Mouse (Mus musculus) myocyte (in vitro differentiated cells): ENCODE data around the gene Itsn1. TPM values are rescaled to one million over a fixed set of nuclear protein-coding genes. Genes with fewer than 3 reads are reported as not detected.

Source experiments
- H3K27me3 ChIP-seq: one replicate; pipeline ENCODE4 v1.6.1; 2011; ENCODE audit not compliant: control insufficient read depth, insufficient read depth, insufficient read length
- H3K36me3 ChIP-seq: one replicate; pipeline ENCODE4 v1.6.1; 2011; ENCODE audit not compliant: control insufficient read depth, insufficient read depth
- H3K4me2 ChIP-seq: one replicate; pipeline ENCODE4 v1.6.1; 2011; ENCODE audit warnings: low read depth, control low read depth
- H3K4me3 ChIP-seq: one replicate; pipeline ENCODE4 v1.5.1; 2011; ENCODE audit warnings: mild to moderate bottlenecking, control low read depth, moderate library complexity
- H3K79me2 ChIP-seq: one replicate; pipeline ENCODE4 v1.6.1; 2011; ENCODE audit not compliant: control insufficient read depth, insufficient read depth
- H3ac ChIP-seq: one replicate; pipeline ENCODE4 v1.6.1; 2011; ENCODE audit not compliant: control insufficient read depth, insufficient read length
- CEBPB ChIP-seq: IDR thresholded peaks from 2 replicates; pipeline ENCODE4 v1.6.1; 2011; ENCODE audit warnings: mild to moderate bottlenecking, moderate library complexity; ENCODE audit not compliant: poor library complexity, insufficient read depth, severe bottlenecking
- E2F4 ChIP-seq: IDR thresholded peaks from one replicate; pipeline ENCODE4 v1.6.1; 2011; ENCODE audit warnings: mild to moderate bottlenecking, control low read depth, moderate library complexity; ENCODE audit not compliant: insufficient read depth
- MAX ChIP-seq: IDR thresholded peaks from one replicate; pipeline ENCODE4 v1.6.1; 2011; ENCODE audit warnings: low read depth, mild to moderate bottlenecking, control low read depth
- MYOD1 ChIP-seq, 3 experiments: IDR thresholded peaks; one replicate each; pipeline ENCODE4 v1.6.1; 2011; ENCODE audit warnings: control low read depth in 2 of 3, low read depth in 2 of 3, mild to moderate bottlenecking in 2 of 3, moderate library complexity in 1 of 3; ENCODE audit not compliant: insufficient read length in 2 of 3, control insufficient read depth in 1 of 3
- MYOG ChIP-seq, 3 experiments: IDR thresholded peaks; one replicate each; pipeline ENCODE4 v1.6.1; 2011; ENCODE audit warnings: control low read depth in 2 of 3, low read depth in 2 of 3, mild to moderate bottlenecking in 2 of 3; ENCODE audit not compliant: insufficient read length in 2 of 3, control insufficient read depth in 1 of 3, insufficient read depth in 1 of 3
- POLR2A ChIP-seq: IDR thresholded peaks from one replicate; pipeline ENCODE4 v1.6.1; 2011; ENCODE audit warnings: low read depth, mild to moderate bottlenecking, control low read depth, moderate library complexity; ENCODE audit not compliant: insufficient read length
- POLR2AphosphoS2 ChIP-seq: IDR thresholded peaks from one replicate; pipeline ENCODE4 v1.6.1; 2011; ENCODE audit warnings: low read depth, control low read depth; ENCODE audit not compliant: insufficient read length
- REST ChIP-seq: IDR thresholded peaks from one replicate; pipeline ENCODE4 v1.6.1; 2011; ENCODE audit warnings: mild to moderate bottlenecking, control low read depth, moderate library complexity; ENCODE audit not compliant: insufficient read depth, insufficient read length
- SRF ChIP-seq: IDR thresholded peaks from one replicate; pipeline ENCODE4 v1.6.1; 2011; ENCODE audit warnings: low read depth; ENCODE audit not compliant: control insufficient read depth, insufficient read length
- TCF12 ChIP-seq: IDR thresholded peaks from one replicate; pipeline ENCODE4 v1.6.1; 2011; ENCODE audit warnings: mild to moderate bottlenecking, control low read depth; ENCODE audit not compliant: poor library complexity, insufficient read depth, severe bottlenecking
- TCF3 ChIP-seq: IDR thresholded peaks from one replicate; pipeline ENCODE4 v1.6.1; 2011; ENCODE audit warnings: low read depth, control low read depth; ENCODE audit not compliant: insufficient read length
- USF1 ChIP-seq: IDR thresholded peaks from one replicate; pipeline ENCODE4 v1.6.1; 2011; ENCODE audit warnings: low read depth, mild to moderate bottlenecking, control low read depth, moderate library complexity
- polyA plus RNA-seq: library from polyadenylated mRNA; unstranded; fragments of >200 nt; fragmentation: generic; extraction: Trizol; gene quantifications from one replicate; pipeline ENCODE4 v1.2.1, GENCODE M21; 2012; ENCODE audit warnings: missing spikeins

Itsn1 gene
- polyA plus RNA-seq, 1 experiment: 27.5 TPM

DNA sequence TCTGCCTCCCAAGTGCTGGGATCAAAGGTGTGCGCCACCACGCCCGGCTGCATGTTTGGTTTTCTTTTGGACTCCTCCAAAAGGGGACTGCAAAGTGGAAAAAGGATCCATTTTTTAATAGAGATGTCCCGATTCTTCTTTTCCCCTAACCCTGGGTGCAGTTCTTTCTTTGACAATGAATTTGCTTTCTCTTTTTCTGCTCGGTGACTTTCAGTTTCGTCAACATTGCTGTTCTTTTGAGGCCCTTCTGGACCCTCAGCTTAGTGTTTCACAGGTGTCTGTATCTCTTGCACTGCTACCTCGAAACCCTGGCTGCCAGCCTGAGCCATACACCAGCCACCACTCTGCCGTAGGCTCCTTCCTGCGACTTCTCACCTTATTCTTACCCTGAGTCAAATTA is 66.5 kb downstream of the Itsn1 start:
- no peak overlapping the region for H3ac ChIP-seq
- H3K36me3 ChIP-seq: peaks cover 5% of the 10 kb centered on the region
- H3K4me3 ChIP-seq: no peak overlapping the region
- no peaks in the 10 kb centered on the region for H3K27me3 ChIP-seq
- H3K79me2 ChIP-seq: no peaks in the 10 kb centered on the region
- TF ChIP-seq MYOD1 (IDR thresholded peaks at IDR 0.05; ENCODE audit: control insufficient read depth in 1 of 3, insufficient read length in 2 of 3, low read depth in 2 of 3) (no peak), SRF (no peak), CEBPB (no peak), USF1 (no peak), TCF12 (no peak), POLR2A (no peak), POLR2AphosphoS2 (no peak), MYOG (IDR thresholded peaks at IDR 0.05; ENCODE audit: control insufficient read depth in 1 of 3, insufficient read depth in 1 of 3, insufficient read length in 2 of 3, low read depth in 2 of 3) (no peak), REST (no peak), MAX (no peak), TCF3 (no peak)
- no peak overlapping the region for H3K4me2 ChIP-seq

DNA sequence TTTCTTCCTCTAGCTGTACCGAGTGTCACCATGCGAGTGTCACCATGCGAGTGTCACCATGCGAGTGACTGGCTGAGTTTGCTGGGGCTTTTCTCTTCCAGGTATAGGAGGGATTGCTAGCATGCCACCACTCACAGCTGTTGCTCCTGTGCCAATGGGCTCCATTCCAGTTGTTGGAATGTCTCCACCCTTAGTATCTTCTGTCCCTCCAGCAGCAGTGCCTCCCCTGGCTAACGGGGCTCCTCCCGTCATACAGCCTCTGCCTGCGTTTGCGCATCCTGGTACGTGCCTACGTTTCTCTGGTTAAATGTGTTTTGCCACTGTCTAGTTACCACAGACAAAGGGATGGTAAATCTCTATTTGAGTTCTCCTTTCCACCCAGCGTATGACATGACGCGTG is 72.3 kb downstream of the Itsn1 start:
- Histone ChIP-seq H3K27me3 (no peaks in the 10 kb centered on the region), H3K36me3 (peaks cover 12% of the 10 kb centered on the region), H3K4me3 (no peak overlapping the region), H3K4me2 (no peak overlapping the region), H3ac (no peak overlapping the region), H3K79me2 (no peaks in the 10 kb centered on the region)
- TF ChIP-seq MYOG (IDR thresholded peaks at IDR 0.05; ENCODE audit: control insufficient read depth in 1 of 3, insufficient read depth in 1 of 3, insufficient read length in 2 of 3, low read depth in 2 of 3) (no peak), TCF3 (no peak), CEBPB (no peak), E2F4 (no peak), MYOD1 (IDR thresholded peaks at IDR 0.05; ENCODE audit: control insufficient read depth in 1 of 3, insufficient read length in 2 of 3, low read depth in 2 of 3) (no peak), POLR2AphosphoS2 (no peak), USF1 (no peak), REST (no peak), SRF (no peak), TCF12 (no peak), POLR2A (no peak), MAX (no peak)

GRCm38 (mm10) chr16:91802461-91803062 is 73.5 kb downstream of the Itsn1 start:
- no peak for TF ChIP-seq REST
- no peak for TF ChIP-seq TCF12
- no peak for TF ChIP-seq USF1
- no peak for TF ChIP-seq SRF
- H3K4me2 ChIP-seq: no peak overlapping the region
- no peaks in the 10 kb centered on the region for H3K27me3 ChIP-seq
- H3K4me3 ChIP-seq: no peak overlapping the region
- H3ac ChIP-seq: no peak overlapping the region
- peaks cover 12% of the 10 kb centered on the region for H3K36me3 ChIP-seq
- H3K79me2 ChIP-seq: no peaks in the 10 kb centered on the region

DNA sequence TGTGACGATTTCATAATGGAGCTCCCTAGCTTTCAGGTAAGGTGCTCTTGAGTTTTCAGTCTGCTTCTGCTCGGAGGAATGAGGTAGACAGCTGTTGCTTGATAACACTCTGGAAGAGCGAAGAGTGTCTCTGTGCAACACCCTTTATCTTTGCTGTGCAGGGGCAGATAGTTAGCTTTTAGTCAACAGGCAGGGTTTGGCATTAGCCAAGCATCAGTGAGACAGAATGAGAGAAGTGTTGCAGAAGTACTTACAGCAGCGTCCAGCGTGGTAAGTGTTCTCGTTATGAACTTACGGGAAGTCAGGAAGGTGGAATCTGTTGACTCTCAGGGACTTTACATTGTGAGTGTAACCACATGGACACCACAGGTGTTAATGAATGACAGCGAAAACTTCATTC is 75.3 kb downstream of the Itsn1 start:
- Histone ChIP-seq H3K4me3 (no peak overlapping the region), H3K36me3 (peaks cover 12% of the 10 kb centered on the region), H3K79me2 (no peaks in the 10 kb centered on the region), H3ac (no peak overlapping the region), H3K4me2 (no peak overlapping the region), H3K27me3 (no peaks in the 10 kb centered on the region)
- TF ChIP-seq POLR2A (no peak), REST (no peak), SRF (no peak), USF1 (no peak), MYOG (IDR thresholded peaks at IDR 0.05; ENCODE audit: control insufficient read depth in 1 of 3, insufficient read depth in 1 of 3, insufficient read length in 2 of 3, low read depth in 2 of 3) (no peak), MYOD1 (IDR thresholded peaks at IDR 0.05; ENCODE audit: control insufficient read depth in 1 of 3, insufficient read length in 2 of 3, low read depth in 2 of 3) (no peak), TCF3 (no peak)

DNA sequence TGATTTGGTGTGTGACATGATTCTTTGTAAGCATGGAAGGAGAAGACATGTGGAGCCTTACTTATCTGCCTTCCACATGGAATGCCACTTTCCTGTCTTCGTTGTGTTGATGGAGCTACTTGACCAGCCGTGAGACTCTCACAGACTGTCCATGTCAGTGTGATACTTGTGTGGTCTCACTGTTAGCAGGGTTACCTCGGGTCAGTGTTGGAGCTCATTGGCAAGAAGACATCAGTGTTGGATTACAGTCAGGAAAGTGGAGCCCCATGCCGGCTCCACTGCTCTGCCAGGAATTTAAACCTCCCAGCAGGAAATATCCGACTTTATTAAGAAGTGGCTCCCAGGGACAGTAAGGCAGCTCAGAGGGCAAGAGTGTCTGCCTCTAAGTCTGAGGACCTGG is 75.8 kb downstream of the Itsn1 start:
- H3K79me2 ChIP-seq: no peaks in the 10 kb centered on the region
- H3K36me3 ChIP-seq: peaks cover 12% of the 10 kb centered on the region
- H3ac ChIP-seq: no peak overlapping the region
- H3K4me3 ChIP-seq: no peak overlapping the region
- no peak for TF ChIP-seq TCF12
- no peak for TF ChIP-seq REST
- TF ChIP-seq USF1: no peak
- no peak for TF ChIP-seq POLR2AphosphoS2
- no peak for TF ChIP-seq POLR2A
- TF ChIP-seq CEBPB: no peak
- no peak for TF ChIP-seq MYOG (IDR thresholded peaks at IDR 0.05; ENCODE audit: control insufficient read depth in 1 of 3, insufficient read depth in 1 of 3, insufficient read length in 2 of 3, low read depth in 2 of 3)
- no peak for TF ChIP-seq SRF
- no peak for TF ChIP-seq TCF3
- no peak for TF ChIP-seq MYOD1 (IDR thresholded peaks at IDR 0.05; ENCODE audit: control insufficient read depth in 1 of 3, insufficient read length in 2 of 3, low read depth in 2 of 3)
- no peak for TF ChIP-seq E2F4
- TF ChIP-seq MAX: no peak
- no peaks in the 10 kb centered on the region for H3K27me3 ChIP-seq
- no peak overlapping the region for H3K4me2 ChIP-seq
